Mouse (Mus musculus): ENCODE measurements at regions not wholly inside any gene's neighbourhood (a gene's known extent, or its start where the extent isn't known, plus 50 kb on each side); places are given as distances from the start of the nearest gene placed in this dataset. TPM values are rescaled to one million over a fixed set of nuclear protein-coding genes. Genes with fewer than 3 reads are reported as not detected.

DNA sequence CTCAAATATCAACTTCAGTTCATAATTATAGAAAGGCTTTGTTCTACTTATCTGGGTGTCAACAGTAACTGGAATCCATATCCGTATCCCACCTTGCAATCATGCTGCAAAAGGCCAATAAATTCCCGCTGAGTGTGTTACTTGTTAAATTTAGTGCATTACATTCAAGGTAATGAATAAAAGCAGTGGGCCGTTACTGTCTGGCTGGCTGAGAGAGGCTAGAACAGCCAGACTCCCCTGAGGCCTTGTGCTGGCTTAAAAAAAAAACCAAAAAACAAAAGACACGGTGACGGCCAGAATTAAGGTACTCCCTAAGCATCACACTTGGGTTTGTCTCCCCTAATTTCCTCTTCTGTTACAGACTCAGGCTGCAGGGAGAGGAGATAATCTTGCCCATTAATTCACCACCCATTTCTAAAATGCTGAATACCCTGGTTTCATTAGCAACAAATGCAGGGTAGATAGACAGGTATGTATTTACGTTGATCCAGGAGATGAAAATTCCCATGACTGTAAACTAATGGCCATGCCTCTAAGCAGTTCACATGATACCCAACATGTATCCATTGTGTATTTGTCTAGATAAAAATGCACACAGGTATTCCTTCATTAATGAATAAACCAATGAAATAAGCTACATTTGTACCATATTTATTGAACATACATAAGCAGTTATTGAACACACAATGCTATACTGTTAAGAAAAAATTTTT lies 74.1 kb upstream of the Gm11146 start:
- H3K9ac ChIP-seq: no peak overlapping the region
- H3K4me3 ChIP-seq: no peak overlapping the region
- ATAC-seq (replicated peaks; ENCODE audit: insufficient number of reproducible peaks, insufficient read depth, low FRiP score, low read depth): no peak
- H3K4me2 ChIP-seq: no peak overlapping the region
- no peaks in the 10 kb centered on the region for H3K27me3 ChIP-seq
- WGBS: 75% methylated on average over 6 of the region's 6 CpGs
- H3K9me3 ChIP-seq (replicated peaks): no peaks in the 10 kb centered on the region
- H3K36me3 ChIP-seq: no peaks in the 10 kb centered on the region
- no peaks in the 10 kb centered on the region for H3K4me1 ChIP-seq (replicated peaks)
- H3K27ac ChIP-seq: no peak overlapping the region

DNA sequence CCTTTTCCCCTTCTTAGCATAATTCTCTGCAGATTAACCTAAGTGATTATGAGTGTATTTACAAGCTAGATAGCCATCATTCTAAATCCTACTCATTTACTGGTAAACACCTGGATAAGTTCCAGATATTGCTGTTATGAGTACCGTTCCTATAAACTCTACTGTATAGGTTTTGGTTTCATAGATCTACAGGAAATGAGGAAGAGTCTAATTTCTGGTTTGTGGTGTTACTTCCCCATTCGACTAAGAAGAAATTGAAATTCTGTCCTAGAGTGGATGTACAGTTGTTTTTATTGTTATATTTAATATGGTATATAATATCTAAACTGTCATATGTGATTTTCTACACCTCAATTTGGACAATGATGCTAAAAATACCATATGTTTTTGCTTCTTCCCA lies 69.4 kb upstream of the Gm11146 start:
- H3K9me3 ChIP-seq (replicated peaks): no peaks in the 10 kb centered on the region
- H3K27ac ChIP-seq: no peak overlapping the region
- H3K9ac ChIP-seq: no peak overlapping the region
- WGBS: 82% methylated on average over 2 of the region's 2 CpGs
- H3K4me2 ChIP-seq: no peak overlapping the region
- no peaks in the 10 kb centered on the region for H3K27me3 ChIP-seq
- H3K4me3 ChIP-seq: no peak overlapping the region
- ATAC-seq (replicated peaks; ENCODE audit: insufficient number of reproducible peaks, insufficient read depth, low FRiP score, low read depth): no peak
- H3K4me1 ChIP-seq (replicated peaks): no peaks in the 10 kb centered on the region
- H3K36me3 ChIP-seq: no peaks in the 10 kb centered on the region

DNA sequence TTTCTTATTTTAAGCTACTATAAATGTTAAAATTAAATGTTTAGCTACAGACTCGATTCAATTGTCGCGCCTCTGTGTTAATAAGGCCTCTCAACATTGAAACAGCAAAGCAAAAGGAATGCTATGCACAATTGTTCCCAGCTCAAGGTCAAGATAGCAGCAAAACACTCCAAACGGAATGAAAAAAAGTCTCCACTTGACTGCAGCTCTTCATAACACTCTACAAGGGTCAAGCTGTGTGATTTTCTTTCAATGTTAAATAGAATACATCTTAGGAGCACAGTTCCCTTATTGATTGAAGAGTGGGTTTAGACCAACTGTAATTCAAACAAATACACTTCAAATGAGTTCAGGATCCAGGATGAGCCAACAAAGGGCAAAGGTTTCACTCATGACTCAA lies 63.9 kb upstream of the Gm11146 start:
- H3K27ac ChIP-seq: peak overlapping the region; percentile 1
- no peak for ATAC-seq (replicated peaks; ENCODE audit: insufficient number of reproducible peaks, insufficient read depth, low FRiP score, low read depth)

DNA sequence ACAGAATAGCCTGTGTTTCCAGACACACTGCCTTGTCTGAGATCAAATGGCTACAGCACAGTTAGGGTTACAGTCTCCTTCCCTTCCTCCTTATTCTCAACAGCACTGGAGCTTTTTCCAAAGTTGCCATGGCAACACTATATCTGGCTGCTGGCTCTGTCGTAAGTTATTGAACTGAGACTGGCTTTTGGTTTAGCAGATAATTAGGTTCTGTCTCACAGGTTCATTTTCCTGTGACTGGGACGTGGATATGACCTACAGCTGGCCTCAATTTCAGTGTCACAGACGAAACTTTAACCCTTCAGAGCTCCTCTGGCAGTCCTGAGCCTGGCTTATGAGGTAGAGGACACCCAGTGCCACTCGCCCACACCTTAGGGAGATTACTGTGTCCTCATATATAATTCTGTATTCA lies 60.2 kb upstream of the Gm11146 start:
- Histone ChIP-seq H3K9me3 (replicated peaks) (no peaks in the 10 kb centered on the region), H3K4me3 (no peak overlapping the region), H3K9ac (no peak overlapping the region), H3K27ac (no peak overlapping the region), H3K27me3 (no peaks in the 10 kb centered on the region), H3K4me1 (replicated peaks) (peaks cover 7% of the 10 kb centered on the region; the same call in 1 of the 2 replicates), H3K4me2 (no peak overlapping the region), H3K36me3 (no peaks in the 10 kb centered on the region)
- no peak; the same call in 1 of the 2 replicates for ATAC-seq (replicated peaks; ENCODE audit: insufficient number of reproducible peaks, insufficient read depth, low FRiP score, low read depth)
- WGBS: 35% methylated on average over 4 of the region's 4 CpGs

More for the DNA sequence above, 63.9 kb upstream of the Gm11146 start:
- no peaks in the 10 kb centered on the region for H3K36me3 ChIP-seq
- no peak overlapping the region for H3K9ac ChIP-seq
- no peaks in the 10 kb centered on the region for H3K9me3 ChIP-seq (replicated peaks)
- no peaks in the 10 kb centered on the region for H3K27me3 ChIP-seq
- H3K4me1 ChIP-seq (replicated peaks): peaks cover 7% of the 10 kb centered on the region; the same call in 1 of the 2 replicates
- no peak overlapping the region for H3K4me2 ChIP-seq
- H3K4me3 ChIP-seq: no peak overlapping the region
- 52% methylated on average over 4 of the region's 4 CpGs for WGBS

DNA sequence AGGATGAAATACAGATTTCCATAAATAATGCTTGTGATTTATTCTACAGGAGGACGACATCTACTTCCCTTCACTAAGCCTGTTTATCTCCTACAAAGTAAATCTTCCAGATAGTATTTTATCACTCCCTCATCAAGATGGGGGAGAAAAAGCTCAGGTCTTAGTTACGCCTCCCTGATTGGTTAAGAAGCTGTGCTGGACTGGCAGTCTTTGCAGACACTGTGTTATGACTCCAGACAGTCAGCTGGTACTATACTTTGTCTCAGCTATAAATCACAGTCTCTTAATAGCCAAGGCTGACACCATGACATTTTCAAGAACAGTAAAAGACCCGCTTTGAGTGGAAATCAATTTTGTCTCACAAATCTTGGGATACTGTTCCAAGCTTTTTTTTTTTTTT lies 51.4 kb upstream of the Gm11146 start:
- no peak for ATAC-seq (replicated peaks; ENCODE audit: insufficient number of reproducible peaks, insufficient read depth, low FRiP score, low read depth)
- H3K4me2 ChIP-seq: no peak overlapping the region
- H3K27me3 ChIP-seq: no peaks in the 10 kb centered on the region
- no peak overlapping the region for H3K9ac ChIP-seq
- H3K36me3 ChIP-seq: no peaks in the 10 kb centered on the region
- H3K27ac ChIP-seq: no peak overlapping the region
- 69% methylated on average over 3 of the region's 3 CpGs for WGBS
- H3K9me3 ChIP-seq (replicated peaks): no peaks in the 10 kb centered on the region
- H3K4me3 ChIP-seq: no peak overlapping the region
- H3K4me1 ChIP-seq (replicated peaks): no peaks in the 10 kb centered on the region

Small RNA genes lying in the stretch of these regions (microRNA-seq; reads per million reads assigned to microRNA genes)
- gene Gm25025: not detected

All from heart, embryonic 15.5 days (tissue).